Mouse (Mus musculus) left cerebral cortex, adult 18-20 months (tissue): ENCODE results near the gene Crtac1. TPM values are rescaled to one million over a fixed set of nuclear protein-coding genes. Genes with fewer than 3 reads are reported as not detected.

Experiments used
- DNase-seq, 2 experiments: peaks; one replicate each; pipeline ENCODE4 v3.0.0; 2021 to 2022; ENCODE audit warnings: low spot score in 2 of 2, mixed read lengths in 1 of 2
- total RNA-seq, 2 experiments: library from RNA; stranded (reverse); gene quantifications; 2 replicates each; pipeline ENCODE4 v1.2.3; 2021

The Crtac1 gene
- total RNA-seq, 2 experiments from 2014 or later: 61.1 to 68.7 TPM

- DNase-seq: peak in 1 of 2 experiments; percentile 45
Observed at GRCm38 (mm10) chr19:42332081-42332736, 99.4 kb downstream of the Crtac1 start.

GRCm38 (mm10) chr19:42331446-42331845 is 100.1 kb downstream of the Crtac1 start:
- DNase-seq: no peak

GRCm38 (mm10) chr19:42328160-42328559 is 103.4 kb downstream of the Crtac1 start:
- peak in 1 of 2 experiments; percentile 34 for DNase-seq

GRCm38 (mm10) chr19:42325894-42326293 is 105.7 kb downstream of the Crtac1 start:
- peak in 1 of 2 experiments; percentile 23 for DNase-seq

GRCm38 (mm10) chr19:42322357-42323090 is 109.1 kb downstream of the Crtac1 start:
- no peak for DNase-seq

GRCm38 (mm10) chr19:42321936-42322335 is 109.6 kb downstream of the Crtac1 start:
- no peak for DNase-seq

GRCm38 (mm10) chr19:42317648-42318425 is 113.7 kb downstream of the Crtac1 start:
- peak; percentile 45 to 62 for DNase-seq

GRCm38 (mm10) chr19:42316998-42317397 is 114.6 kb downstream of the Crtac1 start:
- peak; percentile 29 to 49 for DNase-seq

- peak; percentile 30 to 40 for DNase-seq
Observed at GRCm38 (mm10) chr19:42316525-42316924, 115.1 kb downstream of the Crtac1 start.

GRCm38 (mm10) chr19:42315914-42316313 is 115.7 kb downstream of the Crtac1 start:
- peak; percentile 91 to 96 for DNase-seq

- DNase-seq: no peak
Observed at GRCm38 (mm10) chr19:42315070-42315679, 116.4 kb downstream of the Crtac1 start.

GRCm38 (mm10) chr19:42312191-42312590 is 119.4 kb downstream of the Crtac1 start:
- DNase-seq: no peak

GRCm38 (mm10) chr19:42311332-42311731 is 120.3 kb downstream of the Crtac1 start:
- no peak for DNase-seq

GRCm38 (mm10) chr19:42308931-42309330 is 122.7 kb downstream of the Crtac1 start:
- no peak for DNase-seq

- DNase-seq: no peak
Observed at GRCm38 (mm10) chr19:42307019-42307418, 124.6 kb downstream of the Crtac1 start.

- no peak for DNase-seq
Observed at GRCm38 (mm10) chr19:42306202-42306601, 125.4 kb downstream of the Crtac1 start.

GRCm38 (mm10) chr19:42305746-42306145 is 125.8 kb downstream of the Crtac1 start:
- no peak for DNase-seq

- DNase-seq: no peak
Observed at GRCm38 (mm10) chr19:42304506-42304905, 127.1 kb downstream of the Crtac1 start.

GRCm38 (mm10) chr19:42303210-42303813 is 128.3 kb downstream of the Crtac1 start:
- DNase-seq: no peak

GRCm38 (mm10) chr19:42293216-42293615 is 138.4 kb downstream of the Crtac1 start:
- DNase-seq: peak in 1 of 2 experiments; percentile 28

- DNase-seq: no peak
Observed at GRCm38 (mm10) chr19:42292106-42292505, 139.5 kb downstream of the Crtac1 start.
